Mouse (Mus musculus) stomach, postnatal 0 days (tissue): ENCODE results near the gene Epsti1. TPM values are rescaled to one million over a fixed set of nuclear protein-coding genes. Genes with fewer than 3 reads are reported as not detected.
A peak's percentile ranks its signal among the peaks of the same experiment; 100 is the strongest.

Experiments
- ATAC-seq: fragments of 200-750 bp; cut with Nextera tagmentation; 2 replicates; pipeline ENCODE4 v1.8.0; 2017; ENCODE audit not compliant: low FRiP score, low TSS enrichment
- DNase-seq: peaks from one replicate; pipeline ENCODE4 v3.0.0-alpha.2; 2016; ENCODE audit warnings: low spot score
- H3K27ac ChIP-seq: fragments of 300-500 bp; sonication (generic); replicated peaks from 2 replicates; pipeline ENCODE4 v1.5.1; 2014; ENCODE audit warnings: mild to moderate bottlenecking, control low read depth
- H3K27me3 ChIP-seq: fragments of 300-500 bp; sonication (generic); 2 replicates; pipeline ENCODE4 v1.6.1; 2014; ENCODE audit warnings: low read length; ENCODE audit not compliant: control insufficient read depth, insufficient read depth
- H3K36me3 ChIP-seq: fragments of 300-500 bp; sonication (generic); 2 replicates; pipeline ENCODE4 v1.6.1; 2014; ENCODE audit warnings: low read length, mixed read lengths; ENCODE audit not compliant: control insufficient read depth, insufficient read depth
- H3K4me1 ChIP-seq: fragments of 300-500 bp; sonication (generic); replicated peaks from 2 replicates; pipeline ENCODE4 v1.6.1; 2014; ENCODE audit warnings: antibody characterized with exemption; ENCODE audit not compliant: control insufficient read depth, insufficient read depth
- H3K4me2 ChIP-seq: fragments of 300-500 bp; sonication (generic); replicated peaks from 2 replicates; pipeline ENCODE4 v1.6.1; 2014; ENCODE audit warnings: low read depth, mild to moderate bottlenecking, control low read depth, moderate library complexity
- H3K4me3 ChIP-seq: fragments of 300-500 bp; sonication (generic); 2 replicates; pipeline ENCODE4 v1.5.1; 2014; ENCODE audit warnings: low read depth, low read length, control low read depth
- H3K9ac ChIP-seq: fragments of 300-500 bp; sonication (generic); 2 replicates; pipeline ENCODE4 v1.6.1; 2014; ENCODE audit warnings: mild to moderate bottlenecking, low read length, control low read depth, mixed read lengths
- H3K9me3 ChIP-seq: fragments of 300-500 bp; sonication (generic); 2 replicates; pipeline ENCODE4 v1.6.1; 2016; ENCODE audit warnings: low read length; ENCODE audit not compliant: control insufficient read depth
- CTCF ChIP-seq: IDR thresholded peaks from 2 replicates; pipeline ENCODE4 v1.5.1; 2016; ENCODE audit warnings: antibody characterized with exemption, low read depth, mild to moderate bottlenecking, moderate library complexity
- EP300 ChIP-seq: optimal IDR thresholded peaks from 2 replicates; pipeline ENCODE3; 2016; ENCODE audit warnings: antibody characterized with exemption
- WGBS: fragments of 180-500 bp; shearing (Covaris S2); extraction: QIAGEN DNeasy Blood & Tissue Kit; methylation state at CpG from one replicate; pipeline ENCODE4 v1.1.7; 2014; 5-methylcytosine and 5-hydroxymethylcytosine counted together
- polyA plus RNA-seq: library from polyadenylated mRNA; unstranded; fragments of >200 nt; fragmentation: Nextera tagmentation; extraction: Ambion mirVana; gene quantifications from 2 replicates; pipeline ENCODE4 v1.2.1, GENCODE M21; 2015

Gene Epsti1
- polyA plus RNA-seq, 1 experiment from 2014 or later = 2.7 TPM

DNA sequence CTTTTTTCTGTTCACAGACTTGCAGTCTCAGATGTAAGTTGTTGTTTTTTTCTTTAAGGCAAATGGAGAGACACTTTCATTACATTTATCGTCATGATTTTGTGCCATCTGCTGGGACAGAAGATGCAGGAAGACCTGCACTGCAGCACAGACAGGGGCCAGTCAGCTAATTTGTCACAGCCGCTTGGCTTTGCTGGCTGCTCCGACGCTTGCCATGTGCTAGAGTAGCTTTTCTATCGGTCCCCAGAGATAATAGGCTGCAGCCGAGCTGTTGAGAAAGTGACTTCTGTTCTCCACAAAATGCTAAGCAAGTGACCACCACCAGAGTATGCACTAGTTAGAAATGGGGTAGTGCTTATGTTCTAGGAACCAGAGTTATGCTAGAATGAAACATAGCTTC is 104.0 kb downstream of the Epsti1 start:
- TF ChIP-seq EP300 = no peak
- TF ChIP-seq CTCF = no peak
- no peaks in the 10 kb centered on the region for H3K4me1 ChIP-seq
- DNase-seq (no peak), ATAC-seq (no peak)
- H3K9ac ChIP-seq = no peak overlapping the region
- WGBS = 36% methylated on average over 6 of the region's 6 CpGs
- no peaks in the 10 kb centered on the region for H3K36me3 ChIP-seq
- H3K27ac ChIP-seq = no peak overlapping the region
- H3K4me3 ChIP-seq = no peak overlapping the region
- no peaks in the 10 kb centered on the region for H3K9me3 ChIP-seq
- no peaks in the 10 kb centered on the region for H3K27me3 ChIP-seq
- H3K4me2 ChIP-seq = no peak overlapping the region

DNA sequence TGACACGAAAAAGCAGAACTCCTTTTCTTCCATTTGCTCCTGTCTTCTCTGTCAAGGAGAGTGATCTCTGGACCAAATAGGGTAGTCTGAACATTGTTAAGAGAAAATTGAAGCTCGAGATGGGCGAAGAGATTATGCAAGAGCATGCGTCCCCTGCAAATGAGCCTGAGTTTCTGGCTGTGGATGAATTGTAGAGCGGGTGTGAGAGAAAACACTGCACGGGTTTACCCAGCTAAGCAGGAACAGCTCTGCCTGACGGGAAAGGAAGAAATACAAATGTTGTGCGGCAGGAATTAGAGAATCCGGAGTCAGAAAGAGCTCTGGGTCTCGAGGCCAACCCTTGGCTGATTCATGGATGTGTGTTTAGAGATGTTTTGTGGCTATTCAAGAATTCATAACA is 107.8 kb downstream of the Epsti1 start:
- Histone ChIP-seq H3K9ac (no peak overlapping the region), H3K4me2 (peak overlapping the region; percentile 42), H3K4me1 (no peaks in the 10 kb centered on the region), H3K36me3 (no peaks in the 10 kb centered on the region), H3K27ac (no peak overlapping the region), H3K27me3 (no peaks in the 10 kb centered on the region), H3K4me3 (peak overlapping the region; percentile 6; the same call in 1 of the 2 replicates), H3K9me3 (no peaks in the 10 kb centered on the region)
- no peak for TF ChIP-seq CTCF
- DNase-seq = no peak
- no peak for ATAC-seq
- WGBS = 4% methylated on average over 10 of the region's 10 CpGs

DNA sequence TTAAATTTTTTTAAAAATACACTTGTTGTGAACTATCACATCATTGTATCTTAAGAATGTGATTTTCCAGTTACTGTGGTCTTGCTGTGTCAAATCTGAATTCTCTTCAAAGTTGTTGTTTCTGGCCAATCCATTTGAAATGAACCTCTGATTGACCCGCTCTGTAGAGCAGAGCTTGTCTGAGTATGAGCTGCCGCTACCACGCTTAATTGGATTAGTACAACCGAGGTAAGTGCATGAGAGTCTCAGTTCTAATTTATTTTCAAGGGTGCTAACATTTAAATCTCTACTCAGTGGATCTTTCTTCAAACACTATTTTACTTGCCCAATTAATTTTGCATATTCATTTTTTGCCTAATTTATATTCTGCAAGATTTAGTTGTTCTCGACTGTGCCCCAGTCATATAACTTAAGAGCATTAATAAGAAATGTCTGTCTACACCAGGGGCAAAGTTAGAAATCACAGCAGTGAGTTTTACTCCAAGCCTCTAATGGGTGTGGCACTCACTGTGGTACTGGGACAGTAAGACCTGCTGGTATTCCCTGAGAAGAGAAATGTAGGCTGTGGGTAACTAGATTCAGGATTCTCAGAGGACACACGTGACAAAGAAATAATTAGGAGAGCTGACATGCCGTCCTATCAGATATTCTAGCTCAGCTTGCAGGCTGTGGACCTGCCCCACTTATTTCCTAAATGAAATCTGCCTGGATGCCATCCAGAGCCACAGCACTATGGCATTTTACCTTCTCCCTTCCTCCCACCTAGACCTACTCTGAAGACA is 111.7 kb downstream of the Epsti1 start:
- ATAC-seq = no peak
- H3K9ac ChIP-seq = no peak overlapping the region
- no peak overlapping the region for H3K4me3 ChIP-seq
- no peaks in the 10 kb centered on the region for H3K36me3 ChIP-seq
- DNase-seq = no peak
- H3K4me2 ChIP-seq = no peak overlapping the region
- TF ChIP-seq EP300 = no peak
- no peak overlapping the region for H3K27ac ChIP-seq
- 83% methylated on average over 7 of the region's 7 CpGs for WGBS
- no peaks in the 10 kb centered on the region for H3K27me3 ChIP-seq
- H3K9me3 ChIP-seq = no peaks in the 10 kb centered on the region
- no peaks in the 10 kb centered on the region for H3K4me1 ChIP-seq

DNA sequence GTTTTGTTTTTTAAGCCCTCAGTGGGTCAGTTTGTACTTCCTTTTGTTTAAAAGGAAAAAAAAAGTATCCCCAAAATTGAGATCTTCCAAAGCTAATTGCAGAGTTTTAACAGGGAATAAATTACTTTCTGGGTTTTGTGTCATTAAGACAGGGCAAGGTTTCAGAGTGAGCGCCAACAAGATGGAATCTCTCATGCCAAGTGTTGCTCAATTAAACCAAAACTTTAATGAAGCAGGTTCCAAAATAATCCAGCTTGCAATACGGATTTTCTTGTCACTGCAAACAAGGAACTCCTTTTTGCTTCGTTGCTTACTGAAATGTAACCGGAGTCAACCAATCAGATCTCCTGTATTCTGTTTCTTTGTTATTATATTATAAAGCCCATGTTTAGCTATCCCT is 112.4 kb downstream of the Epsti1 start:
- 54% methylated on average over 4 of the region's 4 CpGs for WGBS
- Histone ChIP-seq H3K36me3 (no peaks in the 10 kb centered on the region), H3K27me3 (no peaks in the 10 kb centered on the region), H3K9ac (no peak overlapping the region), H3K27ac (no peak overlapping the region), H3K9me3 (no peaks in the 10 kb centered on the region), H3K4me2 (no peak overlapping the region), H3K4me1 (no peaks in the 10 kb centered on the region), H3K4me3 (no peak overlapping the region)
- DNase-seq = no peak
- TF ChIP-seq EP300 = no peak
- no peak for TF ChIP-seq CTCF
- ATAC-seq = no peak

DNA sequence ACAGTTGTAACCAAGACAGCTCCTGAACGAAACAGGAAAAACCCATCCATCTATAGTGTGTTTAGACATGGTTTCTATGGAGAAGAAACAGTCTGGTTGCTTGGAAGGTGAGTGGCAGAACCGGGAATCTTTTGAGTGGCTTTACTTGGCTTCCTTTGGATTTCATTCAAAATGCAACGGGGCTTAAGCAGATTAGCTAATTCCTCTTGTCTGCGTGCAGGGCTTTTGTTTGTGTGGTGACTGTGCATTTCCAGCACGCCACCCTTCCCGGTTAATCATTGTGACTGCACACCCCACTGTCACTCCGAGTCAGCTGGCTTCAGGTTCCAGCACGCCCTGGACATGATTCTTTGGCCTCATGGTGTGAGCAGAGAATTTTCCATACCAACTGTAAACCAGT is 115.9 kb downstream of the Epsti1 start:
- Histone ChIP-seq H3K27me3 (no peaks in the 10 kb centered on the region), H3K4me2 (no peak overlapping the region), H3K27ac (no peak overlapping the region), H3K9ac (no peak overlapping the region), H3K36me3 (no peaks in the 10 kb centered on the region), H3K4me3 (no peak overlapping the region), H3K9me3 (no peaks in the 10 kb centered on the region), H3K4me1 (no peaks in the 10 kb centered on the region)
- DNase-seq (no peak), ATAC-seq (no peak)
- no peak for TF ChIP-seq CTCF
- TF ChIP-seq EP300 = no peak
- WGBS = 29% methylated on average over 8 of the region's 8 CpGs

DNA sequence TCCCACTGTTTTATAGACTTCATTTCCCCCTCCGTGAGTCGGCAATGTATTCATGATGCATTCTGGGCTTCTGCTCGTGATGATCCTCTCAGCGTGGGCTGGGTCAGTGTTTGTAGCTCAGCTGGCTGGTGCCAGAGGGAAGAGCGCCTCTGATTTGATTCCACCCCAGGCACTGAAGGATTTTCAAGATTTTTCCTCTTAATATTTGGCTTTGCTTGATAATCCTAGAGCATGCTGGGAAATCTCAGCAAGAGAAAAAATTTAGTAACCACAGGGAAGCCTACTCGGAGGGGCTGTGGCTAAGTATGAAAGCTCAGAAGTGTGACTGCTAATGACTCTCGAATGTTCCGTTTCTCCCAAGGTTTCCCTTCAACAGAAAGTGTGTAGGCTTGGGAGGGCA is 134.8 kb downstream of the Epsti1 start:
- Histone ChIP-seq H3K27me3 (no peaks in the 10 kb centered on the region), H3K4me1 (no peaks in the 10 kb centered on the region), H3K9me3 (no peaks in the 10 kb centered on the region), H3K4me2 (no peak overlapping the region), H3K9ac (no peak overlapping the region), H3K27ac (no peak overlapping the region), H3K4me3 (no peak overlapping the region), H3K36me3 (no peaks in the 10 kb centered on the region)
- TF ChIP-seq EP300 (no peak), CTCF (no peak)
- DNase-seq (no peak), ATAC-seq (no peak)
- 74% methylated on average over 8 of the region's 8 CpGs for WGBS
